Mouse (Mus musculus) B cell, adult (primary cell): ENCODE data around the gene C1rl. TPM values are rescaled to one million over a fixed set of nuclear protein-coding genes. Genes with fewer than 3 reads are reported as not detected.

Experiments used
- total RNA-seq: library from RNA; stranded (reverse); gene quantifications from 4 replicates; pipeline ENCODE4 v1.2.4, GENCODE M21; 2023; ENCODE audit not compliant: inconsistent age

C1rl gene
- not detected in 4 replicates for total RNA-seq

GRCm38 (mm10) chr6:124492842-124493561 lies at the start of gene C1rl:
TSS of gene C1rl (plus strand) at chr6:124493113.

GRCm38 (mm10) chr6:124464305-124465271 lies 28.3 kb upstream of the C1rl start, which contains the start of gene Clstn3:
TSS of gene Clstn3 (minus strand) at chr6:124464794.

GRCm38 (mm10) chr6:124512355-124512836 lies 19.5 kb downstream of the C1rl start, which contains the start of gene C1ra:
TSS of gene C1ra (plus strand) at chr6:124512405.

DNA sequence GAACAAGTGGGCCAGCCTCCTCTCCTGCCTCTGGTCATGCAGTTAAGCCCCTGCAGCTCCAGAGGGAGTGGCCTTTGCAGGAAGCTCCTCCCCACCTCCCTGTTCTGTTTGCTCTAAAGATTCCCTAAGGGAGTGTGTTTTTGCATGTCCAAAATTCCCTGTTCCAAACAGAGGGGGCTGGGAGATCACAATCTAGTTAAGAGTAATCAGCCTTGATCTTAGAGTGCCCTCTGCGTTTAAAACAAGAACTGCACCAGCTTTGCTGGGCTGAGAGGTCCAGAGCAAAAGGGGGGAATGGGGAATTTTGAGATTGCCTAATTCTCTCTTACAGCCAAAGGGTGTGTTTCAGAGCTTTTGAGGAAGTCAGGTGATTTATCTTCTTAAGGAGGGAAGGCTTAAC lies 49.4 kb downstream of the C1rl start, which contains the start of gene C1s1:
C1s1 (minus strand) TSS at position 76 of the 400 bp plus-strand sequence.

Other genes with a start within 250 kb of the C1rl start
- gene Cd163, start 188.5 kb upstream of the C1rl start, total RNA-seq, result 2.3 to 4.2 TPM (median 3.8 TPM) in 4 replicates
- 36.0 to 42.2 TPM (median 39.2 TPM) in 4 replicates for gene Pex5, start 78.0 kb upstream of the C1rl start, total RNA-seq
- 1.3 to 2.7 TPM (median 1.5 TPM) in 4 replicates for gene Clstn3, start 28.3 kb upstream of the C1rl start, total RNA-seq
- gene C1ra, start 19.3 kb downstream of the C1rl start, total RNA-seq, result 0.42 to 0.48 TPM (median 0.48 TPM) in 3 of 4 replicates, not detected in the other
- gene C1s1, start 49.2 kb downstream of the C1rl start, total RNA-seq, result 0.27 to 0.77 TPM (median 0.45 TPM) in 3 of 4 replicates, not detected in the other
- not detected in 4 replicates for gene C1rb, start 77.2 kb downstream of the C1rl start, total RNA-seq
- not detected in 4 replicates for gene C1s2, start 143.0 kb downstream of the C1rl start, total RNA-seq
- gene Lpcat3, start 169.9 kb downstream of the C1rl start, total RNA-seq, result 44.7 to 51.8 TPM (median 50.1 TPM) in 4 replicates
- 116 to 132 TPM (median 125 TPM) in 4 replicates for gene Emg1, start 219.1 kb downstream of the C1rl start, total RNA-seq
- 223 to 242 TPM (median 231 TPM) in 4 replicates for gene Phb2, start 219.2 kb downstream of the C1rl start, total RNA-seq
- 597 to 656 TPM (median 630 TPM) in 4 replicates for gene Ptpn6, start 245.6 kb downstream of the C1rl start, total RNA-seq
- 253 to 263 TPM (median 258 TPM) in 4 replicates for gene Grcc10, start 248.3 kb downstream of the C1rl start, total RNA-seq